Mouse (Mus musculus): ENCODE data around the gene Insc.
"Not testable (repeated sequence)": the region's sequence is repeated elsewhere in the genome, so short reads cannot be mapped to it uniquely, and the experiment has no call there.

Gene Insc

GRCm38 (mm10) chr7:114743022-114743780, at the start of gene Insc:
TSS of gene Insc (plus strand) at chr7:114743694.
- DNase-seq = no peak

- no peak for DNase-seq
Measured at GRCm38 (mm10) chr7:114700871-114701270, 42.6 kb upstream of the Insc start.

GRCm38 (mm10) chr7:114706716-114707115, 36.8 kb upstream of the Insc start:
- no peak for DNase-seq

GRCm38 (mm10) chr7:114707398-114707797, 36.1 kb upstream of the Insc start:
- DNase-seq = no peak

- no peak for DNase-seq
Measured at GRCm38 (mm10) chr7:114710419-114710818, 33.1 kb upstream of the Insc start.

- DNase-seq = no peak
Measured at GRCm38 (mm10) chr7:114712523-114712922, 31.0 kb upstream of the Insc start.

GRCm38 (mm10) chr7:114718300-114718699, 25.2 kb upstream of the Insc start, which contains the start of gene Calcb:
TSS of gene Calcb (plus strand) at chr7:114718643.
- no peak for DNase-seq

GRCm38 (mm10) chr7:114719381-114720131, 23.9 kb upstream of the Insc start:
- DNase-seq = no peak

- DNase-seq = not testable (repeated sequence)
Measured at GRCm38 (mm10) chr7:114729696-114730095, 13.8 kb upstream of the Insc start.

- DNase-seq = no peak
Measured at GRCm38 (mm10) chr7:114731175-114731574, 12.3 kb upstream of the Insc start.

- not testable (repeated sequence) for DNase-seq
Measured at GRCm38 (mm10) chr7:114731700-114732099, 11.8 kb upstream of the Insc start.

- DNase-seq = no peak
Measured at GRCm38 (mm10) chr7:114736256-114736655, 7.2 kb upstream of the Insc start.

GRCm38 (mm10) chr7:114738166-114738565, 5.3 kb upstream of the Insc start:
- DNase-seq = no peak

- DNase-seq = no peak
Measured at GRCm38 (mm10) chr7:114740360-114741165, 2.9 kb upstream of the Insc start.

- no peak for DNase-seq
Measured at GRCm38 (mm10) chr7:114744639-114745245, 1.2 kb downstream of the Insc start.

GRCm38 (mm10) chr7:114745481-114746271, 2.2 kb downstream of the Insc start:
- no peak for DNase-seq

GRCm38 (mm10) chr7:114747596-114747995, 4.1 kb downstream of the Insc start:
- peak; percentile 32 for DNase-seq

GRCm38 (mm10) chr7:114748239-114748638, 4.7 kb downstream of the Insc start:
- no peak for DNase-seq

GRCm38 (mm10) chr7:114753471-114753870, 10.0 kb downstream of the Insc start:
- DNase-seq = no peak

GRCm38 (mm10) chr7:114754196-114754595, 10.7 kb downstream of the Insc start:
- no peak for DNase-seq

GRCm38 (mm10) chr7:114754626-114755025, 11.1 kb downstream of the Insc start:
- no peak for DNase-seq

GRCm38 (mm10) chr7:114762660-114763059, 19.2 kb downstream of the Insc start:
- DNase-seq = no peak

Data from cerebellum, adult 11-12 months (tissue).